Mouse (Mus musculus): ENCODE results near the gene Commd8.

Commd8 gene

GRCm38 (mm10) chr5:72167594-72168284 is at the start of gene Commd8:
TSS of gene Commd8 (minus strand) at chr5:72168189.
- peak; percentile 86 for DNase-seq (ENCODE audit: low read depth)

DNA sequence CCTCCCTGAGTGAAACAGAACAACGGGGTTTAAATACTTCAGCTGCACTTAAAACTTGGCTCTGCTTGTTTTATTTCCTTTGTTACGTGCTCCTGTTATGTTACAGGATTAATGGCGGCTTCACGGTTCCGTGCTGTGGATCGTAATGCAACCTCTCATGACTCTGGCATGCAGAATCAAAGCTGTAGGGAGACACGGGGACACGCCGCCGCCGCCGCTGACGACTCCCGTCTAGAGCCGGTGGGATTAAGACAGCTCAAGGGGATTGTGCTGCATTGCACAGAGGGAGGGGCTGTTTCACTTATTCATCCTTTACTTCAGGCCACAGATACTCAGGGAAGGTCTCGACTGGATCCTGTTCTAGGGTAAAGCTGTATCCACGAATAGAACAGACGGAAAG is 43.8 kb upstream of the Commd8 start:
- DNase-seq (ENCODE audit: low read depth) = no peak

DNA sequence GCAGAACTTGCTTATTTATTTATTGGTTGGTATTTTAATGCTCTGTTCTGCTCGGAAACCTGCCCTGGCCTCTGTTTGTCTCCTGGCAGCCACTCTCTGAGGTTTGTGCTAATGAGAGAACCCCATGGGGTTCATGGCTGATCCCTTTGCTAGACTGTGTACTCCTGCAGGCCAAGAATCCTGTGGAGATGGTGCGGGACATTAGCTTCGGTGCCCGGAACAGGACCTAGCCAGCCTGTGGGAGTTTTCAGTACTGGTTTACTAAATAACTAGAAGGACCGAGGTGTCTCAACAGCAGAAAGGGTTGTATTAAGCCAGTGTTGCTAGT is 42.8 kb upstream of the Commd8 start:
- no peak for DNase-seq (ENCODE audit: low read depth)

DNA sequence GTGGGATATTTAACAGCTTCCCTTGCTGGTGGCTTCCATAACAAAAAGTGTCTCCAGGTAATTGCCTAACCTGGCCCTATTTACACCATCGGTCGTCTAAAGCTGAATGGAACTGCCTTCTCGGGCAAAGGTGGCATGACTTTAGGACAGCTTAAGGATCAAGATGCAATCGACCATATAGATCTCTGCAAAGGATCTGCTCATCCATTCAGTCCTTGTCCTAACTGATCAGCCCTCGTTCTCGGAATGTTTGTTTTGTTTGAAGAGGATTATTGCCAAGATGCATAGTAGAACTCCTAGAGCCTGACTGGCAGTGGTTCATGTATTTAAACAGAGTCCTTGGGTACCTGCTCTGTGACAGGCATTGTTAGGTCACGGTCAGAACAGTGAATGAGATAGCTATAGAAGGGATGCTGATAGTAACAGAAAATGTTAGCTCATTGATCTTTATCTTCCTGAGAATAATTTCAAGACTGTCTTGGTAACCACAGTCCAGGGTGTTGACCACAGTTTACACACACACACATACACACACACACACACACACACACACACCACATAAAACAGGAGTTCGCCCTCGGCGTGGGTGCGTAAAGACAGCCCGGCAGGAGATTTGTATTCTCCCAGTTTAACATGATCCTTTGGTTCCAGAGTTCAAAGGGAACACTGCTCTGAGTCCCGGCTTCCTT is 42.3 kb upstream of the Commd8 start:
- no peak for DNase-seq (ENCODE audit: low read depth)

GRCm38 (mm10) chr5:72208515-72208914 is 40.5 kb upstream of the Commd8 start:
- DNase-seq (ENCODE audit: low read depth) = no peak

DNA sequence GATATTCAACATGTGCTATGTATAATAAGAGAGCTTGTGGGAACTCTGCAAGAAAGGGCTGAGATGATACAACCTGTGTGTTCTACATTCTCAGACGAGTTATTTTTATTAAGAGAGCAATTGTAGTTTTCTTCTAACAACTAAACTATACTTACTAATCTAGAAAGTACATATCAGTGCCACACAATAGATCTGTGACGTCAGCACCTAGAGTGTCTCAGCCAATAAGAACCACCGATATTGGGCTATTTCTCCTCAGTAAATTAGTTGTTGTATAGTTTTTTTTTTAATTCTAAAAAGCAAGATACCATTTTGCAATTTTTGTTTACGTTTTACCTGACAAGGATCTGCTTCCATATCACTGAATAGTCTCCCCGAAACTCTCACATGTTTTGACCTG is 37.3 kb upstream of the Commd8 start:
- DNase-seq (ENCODE audit: low read depth) = no peak

DNA sequence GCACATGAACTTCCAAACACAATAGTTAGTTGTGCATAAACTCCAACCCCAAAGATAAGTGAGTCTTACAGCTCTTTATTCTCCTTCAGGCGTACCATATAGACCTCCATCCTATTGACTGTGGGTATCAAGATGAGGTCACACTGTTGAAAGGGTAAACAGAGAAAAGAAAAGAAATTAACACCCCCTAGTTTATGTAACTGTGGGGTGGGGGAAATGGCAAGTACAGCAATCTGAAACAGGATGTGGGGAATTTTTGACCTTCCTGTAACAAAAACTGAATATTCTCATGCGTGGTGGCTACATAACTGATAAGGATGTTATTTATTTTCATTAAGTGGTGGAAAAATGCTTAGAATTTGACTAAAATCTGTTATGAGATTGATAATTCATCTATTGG is 36.5 kb upstream of the Commd8 start:
- DNase-seq (ENCODE audit: low read depth) = no peak

DNA sequence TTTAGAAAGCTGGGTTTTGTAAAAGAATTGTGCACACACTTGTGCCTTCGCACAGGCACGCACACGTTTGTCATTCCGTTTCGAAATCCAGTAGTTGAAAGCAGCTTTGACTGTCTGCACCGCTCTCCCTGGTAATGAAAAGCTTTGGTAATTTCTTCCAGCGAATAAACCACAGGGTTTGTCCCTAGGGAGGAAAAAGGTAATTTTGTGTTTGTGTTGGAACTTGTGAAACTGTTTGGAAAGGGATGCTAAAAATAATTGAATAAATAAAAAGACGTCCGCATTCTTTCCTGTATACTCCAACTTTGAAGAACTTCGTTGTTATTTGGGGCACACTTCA is 35.7 kb upstream of the Commd8 start:
- no peak for DNase-seq (ENCODE audit: low read depth)

GRCm38 (mm10) chr5:72203028-72203733 is 35.2 kb upstream of the Commd8 start:
- DNase-seq (ENCODE audit: low read depth) = peak; percentile 87

DNA sequence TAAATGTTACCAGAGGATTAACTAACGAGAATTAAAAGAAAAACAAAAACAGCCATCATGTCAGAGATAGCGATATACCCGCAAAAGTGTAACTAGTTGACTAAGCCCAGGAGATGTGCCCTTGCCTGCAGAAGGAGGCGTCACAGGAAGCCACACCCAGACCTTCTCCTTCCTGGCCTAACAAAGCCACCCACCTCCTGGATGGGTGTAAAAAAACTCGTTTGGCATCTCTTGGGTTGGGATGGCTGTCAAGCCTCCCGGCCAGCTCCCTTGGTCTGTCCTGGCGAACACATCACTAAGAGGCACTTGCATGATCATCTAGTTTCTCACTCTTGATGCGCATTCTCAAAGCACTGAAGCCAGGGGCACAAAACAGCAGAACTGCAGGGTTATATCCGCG is 34.0 kb upstream of the Commd8 start:
- no peak for DNase-seq (ENCODE audit: low read depth)

GRCm38 (mm10) chr5:72201600-72201999 is 33.6 kb upstream of the Commd8 start:
- no peak for DNase-seq (ENCODE audit: low read depth)

GRCm38 (mm10) chr5:72195442-72195841 is 27.5 kb upstream of the Commd8 start:
- DNase-seq (ENCODE audit: low read depth) = no peak

DNA sequence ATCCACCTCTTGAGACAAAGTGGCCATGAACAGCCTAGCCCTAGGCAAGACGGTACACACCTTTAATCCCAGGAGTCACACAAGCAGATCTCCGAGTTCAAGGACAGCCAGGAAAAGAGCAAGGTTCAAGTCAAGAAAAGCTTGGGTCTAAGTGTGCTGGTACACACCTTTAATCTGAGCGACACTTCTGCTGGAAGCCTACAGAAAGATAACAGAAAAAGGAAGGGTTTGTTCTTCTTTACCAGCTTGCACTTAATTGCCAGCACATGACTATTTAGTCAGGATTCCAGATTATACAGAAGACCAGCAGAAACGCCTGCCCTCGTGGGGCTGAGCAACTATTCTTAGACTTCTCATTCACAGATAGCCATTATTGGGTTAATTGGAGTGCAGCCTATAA is 23.9 kb upstream of the Commd8 start:
- DNase-seq (ENCODE audit: low read depth) = no peak

- DNase-seq (ENCODE audit: low read depth) = no peak
Measured at GRCm38 (mm10) chr5:72191154-72191553, 23.2 kb upstream of the Commd8 start.

- DNase-seq (ENCODE audit: low read depth) = no peak
Measured at GRCm38 (mm10) chr5:72184437-72185100, 16.6 kb upstream of the Commd8 start.

DNA sequence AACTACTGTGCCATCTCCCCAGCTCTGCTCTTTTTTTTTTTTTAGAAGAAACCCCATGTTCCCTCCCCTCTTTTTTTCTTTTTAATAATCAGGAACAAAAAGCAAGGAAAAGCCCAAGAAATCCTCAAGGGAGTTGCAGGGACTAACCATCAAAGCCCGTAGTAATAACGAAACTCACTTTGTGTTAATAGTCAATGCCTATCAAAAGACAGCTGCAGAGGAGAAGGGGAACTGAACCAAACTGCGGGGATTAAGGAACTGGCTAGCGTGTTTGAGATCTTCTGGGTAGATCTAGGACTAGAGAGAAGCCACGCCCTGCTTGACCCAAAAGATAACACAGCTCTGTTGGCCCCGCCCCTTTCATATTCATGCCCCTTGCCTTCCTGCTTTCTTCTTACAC is 15.9 kb upstream of the Commd8 start:
- DNase-seq (ENCODE audit: low read depth) = no peak

GRCm38 (mm10) chr5:72182804-72183203 is 14.8 kb upstream of the Commd8 start:
- no peak for DNase-seq (ENCODE audit: low read depth)

DNA sequence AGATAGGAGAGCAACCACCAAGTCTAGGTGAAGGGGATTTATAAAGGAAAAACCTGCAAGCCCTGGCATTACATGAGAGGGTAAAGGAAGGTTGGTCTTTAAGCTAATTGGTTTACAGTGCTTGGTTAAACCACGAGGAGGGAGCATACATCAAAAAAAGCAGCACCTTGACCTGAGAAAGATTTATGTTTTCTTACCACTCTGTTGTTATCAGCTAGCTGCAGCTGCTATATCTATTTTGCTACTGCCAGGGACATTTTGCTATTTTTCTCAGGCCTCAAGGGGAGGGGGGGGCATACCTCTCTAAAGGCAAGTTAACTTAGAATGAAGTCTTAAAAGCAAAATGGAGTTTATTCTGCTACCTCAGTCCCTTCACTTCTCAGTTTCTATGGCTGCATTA is 13.2 kb upstream of the Commd8 start:
- DNase-seq (ENCODE audit: low read depth) = no peak

GRCm38 (mm10) chr5:72175530-72175929 is 7.5 kb upstream of the Commd8 start:
- no peak for DNase-seq (ENCODE audit: low read depth)

- no peak for DNase-seq (ENCODE audit: low read depth)
Measured at GRCm38 (mm10) chr5:72175050-72175449, 7.1 kb upstream of the Commd8 start.

- DNase-seq (ENCODE audit: low read depth) = no peak
Measured at GRCm38 (mm10) chr5:72173521-72173920, 5.5 kb upstream of the Commd8 start.

GRCm38 (mm10) chr5:72172675-72173074 is 4.7 kb upstream of the Commd8 start:
- no peak for DNase-seq (ENCODE audit: low read depth)

GRCm38 (mm10) chr5:72170067-72170466 is 2.1 kb upstream of the Commd8 start:
- DNase-seq (ENCODE audit: low read depth) = no peak

All from c-Kit-positive CD71-positive TER-119-negative erythroid progenitor cells, embryonic 14.5 days (primary cell).